ENCODE assay signal across 25 mouse cellular contexts in the genomic region with DNA sequence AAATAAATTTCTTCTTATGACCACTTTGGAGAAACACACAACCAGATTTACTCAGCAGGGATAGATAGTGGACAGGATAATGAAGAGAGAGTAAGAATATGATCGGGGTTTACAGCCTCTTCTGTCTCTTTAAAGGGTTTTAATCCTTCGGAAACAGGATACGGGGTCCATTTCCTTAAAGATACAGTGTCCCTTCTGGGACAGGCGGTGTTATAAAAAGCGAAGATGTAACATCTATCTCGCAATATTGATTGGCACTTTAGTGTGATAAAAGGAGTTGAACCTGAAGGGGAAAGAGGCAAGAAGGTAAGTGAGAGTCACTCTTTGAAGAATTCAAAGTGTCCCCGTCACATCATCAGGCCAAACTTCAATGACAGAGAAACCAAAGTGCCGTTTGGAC.
DNase-seq lines count a peak whose midpoint lies in the region; ATAC-seq and TF ChIP-seq lines count a peak whose summit lies in the region.
"Had no signal": no experiment of that assay in that cellular context is flagged by ENCODE, and none has a peak within 500 bp of the region (broad histone marks: within the 10 kb centered on the region; RNA-seq: fewer than 3 reads in every experiment).

No protein-coding gene starts in this region.

- intact Hi-C loops in heart, postnatal 36 days (cut with DNase I) = no loop called here

- H3K4me1 ChIP-seq in heart, embryonic 10.5 days = peaks cover 11% of the 10 kb centered on the region
- H3K4me1 ChIP-seq in heart, embryonic 16.5 days (ENCODE audit: control insufficient read depth, insufficient read depth, low read length) = peaks cover 14% of the 10 kb centered on the region
- H3K4me1 ChIP-seq in kidney, postnatal 0 days (replicated peaks; ENCODE audit: insufficient read depth, low read length) = no peaks in the 10 kb centered on the region
- no peaks in the 10 kb centered on the region for H3K4me1 ChIP-seq in kidney, adult 2 months (ENCODE audit: control insufficient read depth, insufficient read depth, low read length)
- H3K4me1 ChIP-seq in lung, postnatal 0 days (ENCODE audit: insufficient read depth, low read depth, low read length) = no peaks in the 10 kb centered on the region
- H3K4me1 ChIP-seq: forebrain, embryonic 10.5 days; limb, embryonic 10.5 days; megakaryocyte, embryonic 14.5 days; midbrain, embryonic 15.5 days; neural tube, embryonic 13.5 days had no signal

- no peak for ATAC-seq in heart, embryonic 16.5 days (replicated peaks; ENCODE audit: extremely low read depth, insufficient read depth, low FRiP score)
- no peak for ATAC-seq in kidney, postnatal 0 days (replicated peaks; ENCODE audit: low FRiP score, low read depth)
- ATAC-seq in lung, postnatal 0 days = no peak
- ATAC-seq: forebrain, embryonic 16.5 days; inflammation-experienced regulatory T-cells, adult 6 months; midbrain, embryonic 15.5 days had no signal

- no peak for TF ChIP-seq EP300 in lung, postnatal 0 days (IDR thresholded peaks at IDR 0.05)

- peak overlapping the region; percentile 30 for H3K4me2 ChIP-seq in heart, embryonic 16.5 days (ENCODE audit: low read depth, low read length)
- peak overlapping the region; percentile 27 for H3K4me2 ChIP-seq in kidney, postnatal 0 days (ENCODE audit: low read length)
- peak overlapping the region; percentile 19; the same call in 1 of the 2 replicates for H3K4me2 ChIP-seq in lung, postnatal 0 days (replicated peaks; ENCODE audit: low read depth, low read length)
- H3K4me2 ChIP-seq: hindbrain, embryonic 14.5 days; midbrain, embryonic 15.5 days; neural tube, embryonic 13.5 days had no signal

- 58% methylated on average over 8 of the region's 8 CpGs for WGBS in heart, embryonic 10.5 days
- WGBS in heart, embryonic 16.5 days = 53% methylated on average over 8 of the region's 8 CpGs
- WGBS in kidney, postnatal 0 days = 22% methylated on average over 8 of the region's 8 CpGs
- WGBS in kidney, adult 2 months = 18% methylated on average over 8 of the region's 8 CpGs
- 53% methylated on average over 8 of the region's 8 CpGs for WGBS in lung, postnatal 0 days

- no peak for DNase-seq in heart, embryonic 10.5 days (ENCODE audit: low spot score)
- no peak for DNase-seq in heart, adult 11 months
- no peak for DNase-seq in heart, postnatal 36 days
- peak; percentile 31 for DNase-seq in kidney, postnatal 0 days (ENCODE audit: low spot score)
- no peak for DNase-seq in kidney, adult 2 months
- no peak for DNase-seq in lung, postnatal 0 days (ENCODE audit: low spot score)
- DNase-seq in lung, adult 18-20 months = no peak
- DNase-seq: adrenal gland, postnatal 10 days; cerebellum, adult 18-20 months; cerebellum, postnatal 14 days; gastrocnemius, postnatal 25 days; heart, postnatal 10 days; kidney, postnatal 25 days; liver; lung, postnatal 36 days had no signal

- no peaks in the 10 kb centered on the region for H3K27me3 ChIP-seq in heart, embryonic 10.5 days (ENCODE audit: insufficient read depth, poor library complexity, severe bottlenecking)
- no peaks in the 10 kb centered on the region for H3K27me3 ChIP-seq in heart, embryonic 16.5 days (ENCODE audit: control insufficient read depth, insufficient read depth, low read length)
- no peaks in the 10 kb centered on the region for H3K27me3 ChIP-seq in kidney, postnatal 0 days (ENCODE audit: insufficient read depth, low read length)
- no peaks in the 10 kb centered on the region for H3K27me3 ChIP-seq in kidney, adult 2 months (replicated peaks; ENCODE audit: control insufficient read depth, insufficient read depth, low read length)
- H3K27me3 ChIP-seq in lung, postnatal 0 days (replicated peaks; ENCODE audit: insufficient read depth, low read length) = no peaks in the 10 kb centered on the region; the same call in 1 of the 2 replicates
- H3K27me3 ChIP-seq: megakaryocyte, embryonic 14.5 days; midbrain, embryonic 15.5 days; neural tube, embryonic 13.5 days had no signal

- no peak overlapping the region for H3K9ac ChIP-seq in heart, embryonic 16.5 days (ENCODE audit: low read length)
- H3K9ac ChIP-seq in kidney, postnatal 0 days (ENCODE audit: low read depth, low read length) = no peak overlapping the region
- H3K9ac ChIP-seq in lung, postnatal 0 days (replicated peaks; ENCODE audit: low read depth) = no peak overlapping the region
- H3K9ac ChIP-seq: hindbrain, embryonic 14.5 days; midbrain, embryonic 15.5 days; neural tube, embryonic 13.5 days had no signal

- no peak overlapping the region for H3K27ac ChIP-seq in heart, embryonic 10.5 days
- no peak overlapping the region for H3K27ac ChIP-seq in heart, embryonic 16.5 days (ENCODE audit: low read length)
- H3K27ac ChIP-seq in kidney, postnatal 0 days = no peak overlapping the region
- H3K27ac ChIP-seq in kidney, adult 2 months (ENCODE audit: insufficient read depth, low read depth, low read length) = no peak overlapping the region
- H3K27ac ChIP-seq in lung, postnatal 0 days (ENCODE audit: low read length) = no peak overlapping the region
- H3K27ac ChIP-seq: forebrain, embryonic 10.5 days; hindbrain, embryonic 14.5 days; layer of hippocampus, adult 2 months; limb, embryonic 10.5 days; midbrain, embryonic 15.5 days; neural tube, embryonic 13.5 days had no signal

- no peaks in the 10 kb centered on the region for H3K36me3 ChIP-seq in heart, embryonic 10.5 days
- H3K36me3 ChIP-seq in heart, embryonic 16.5 days (ENCODE audit: control insufficient read depth, insufficient read depth) = no peaks in the 10 kb centered on the region
- no peaks in the 10 kb centered on the region for H3K36me3 ChIP-seq in kidney, postnatal 0 days (ENCODE audit: insufficient read depth, low read length)
- no peaks in the 10 kb centered on the region for H3K36me3 ChIP-seq in kidney, adult 2 months (ENCODE audit: control insufficient read depth, insufficient read depth, low read length)
- H3K36me3 ChIP-seq in lung, postnatal 0 days (ENCODE audit: insufficient read depth, low read length) = no peaks in the 10 kb centered on the region
- H3K36me3 ChIP-seq: forebrain, embryonic 10.5 days; limb, embryonic 10.5 days; midbrain, embryonic 15.5 days; neural tube, embryonic 13.5 days had no signal

- no peak for TF ChIP-seq POLR2A in kidney, adult 2 months (IDR thresholded peaks at IDR 0.05; ENCODE audit: low read depth, low read length)

- H3K9me3 ChIP-seq in heart, embryonic 10.5 days = no peaks in the 10 kb centered on the region
- H3K9me3 ChIP-seq in heart, embryonic 16.5 days (replicated peaks; ENCODE audit: control insufficient read depth, low read length) = no peaks in the 10 kb centered on the region
- no peaks in the 10 kb centered on the region for H3K9me3 ChIP-seq in kidney, postnatal 0 days (replicated peaks; ENCODE audit: low read length)
- H3K9me3 ChIP-seq in lung, postnatal 0 days (ENCODE audit: low read length) = no peaks in the 10 kb centered on the region
- H3K9me3 ChIP-seq: forebrain, embryonic 10.5 days; limb, embryonic 10.5 days; megakaryocyte, embryonic 14.5 days; midbrain, embryonic 15.5 days; neural tube, embryonic 13.5 days had no signal

- H3K4me3 ChIP-seq in heart, embryonic 10.5 days = 0 out of 2 replicates have a peak overlapping the region, but pooled peaks have one; percentile 24
- no peak overlapping the region for H3K4me3 ChIP-seq in heart, embryonic 16.5 days (ENCODE audit: low read length)
- H3K4me3 ChIP-seq in kidney, postnatal 0 days (replicated peaks; ENCODE audit: low read depth, low read length) = 0 out of 2 replicates have a peak overlapping the region, but pooled peaks have one; percentile 3
- H3K4me3 ChIP-seq in kidney, adult 2 months (ENCODE audit: insufficient read depth, low read depth, low read length) = no peak overlapping the region
- no peak overlapping the region for H3K4me3 ChIP-seq in lung, postnatal 0 days (ENCODE audit: low read depth, low read length)
- H3K4me3 ChIP-seq: forebrain, embryonic 10.5 days; layer of hippocampus, adult 2 months; limb, embryonic 10.5 days; megakaryocyte, embryonic 14.5 days; midbrain, embryonic 15.5 days; neural tube, embryonic 13.5 days had no signal

- TF ChIP-seq CTCF in kidney, postnatal 0 days (IDR thresholded peaks at IDR 0.05; ENCODE audit: low read depth) = no peak
- no peak for TF ChIP-seq CTCF in kidney, adult 2 months (conservative IDR thresholded peaks at IDR 0.05; ENCODE audit: insufficient read depth, insufficient read length, low read depth, low read length)
- TF ChIP-seq CTCF in lung, postnatal 0 days (IDR thresholded peaks at IDR 0.05) = no peak

Comparison
In these comparisons a context has a peak if more than half of its experiments do, and no peak if none do; other contexts are left out.
1. H3K4me3 ChIP-seq: peak in heart, embryonic 10.5 days (single experiment) and kidney, postnatal 0 days (single experiment); none in heart, embryonic 16.5 days (single experiment), kidney, adult 2 months (single experiment) and lung, postnatal 0 days (single experiment).
2. Peak in every context shown above with its lines, with median percentiles within 50 percentile points of each other: H3K4me2 ChIP-seq.